Mouse (Mus musculus) stomach, postnatal 0 days (tissue): ENCODE data around the gene Osbpl6.

Experiments
- CTCF ChIP-seq: IDR thresholded peaks from 2 replicates; pipeline ENCODE4 v1.5.1; 2016; ENCODE audit warnings: antibody characterized with exemption, low read depth, mild to moderate bottlenecking, moderate library complexity
- EP300 ChIP-seq: optimal IDR thresholded peaks from 2 replicates; pipeline ENCODE3; 2016; ENCODE audit warnings: antibody characterized with exemption

DNA sequence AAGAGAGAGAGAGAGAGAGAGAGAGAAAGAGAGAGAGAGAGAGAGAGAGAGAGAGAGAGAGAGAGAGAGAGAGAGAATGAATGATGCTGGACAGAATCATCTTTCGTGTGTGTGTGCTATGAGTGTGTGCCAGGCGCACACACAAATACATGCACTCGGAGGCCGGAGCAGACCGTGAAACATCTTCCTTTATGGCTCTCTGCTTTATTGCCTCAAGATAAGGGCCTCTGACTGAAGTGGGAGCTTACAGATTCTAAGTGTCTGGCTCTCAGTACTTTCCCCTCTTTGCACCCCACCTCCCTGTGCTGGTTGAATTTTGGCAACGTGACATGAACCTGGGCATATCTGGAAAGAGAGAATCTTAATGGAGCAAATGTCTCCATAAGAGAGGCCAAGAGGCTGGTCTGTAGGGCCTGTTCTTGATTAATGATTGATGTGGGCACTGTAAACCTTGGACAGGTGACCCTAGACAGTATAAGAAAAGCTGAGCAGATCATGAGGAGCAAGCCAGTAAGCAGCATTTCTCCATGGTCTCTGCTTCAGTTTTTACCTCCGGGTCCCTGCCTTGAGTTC, 29.4 kb downstream of the Osbpl6 start:
- no peak for TF ChIP-seq CTCF
- TF ChIP-seq EP300: no peak
